Mouse (Mus musculus) cerebellum, postnatal 25 days (tissue): ENCODE results near the gene Radil.
A peak's percentile ranks its signal among the peaks of the same experiment; 100 is the strongest.

Experiments
- DNase-seq, 2 experiments: peaks; one replicate each; pipeline ENCODE4 v3.0.0; 2021; ENCODE audit warnings: mixed read lengths in 2 of 2

Radil gene

GRCm38 (mm10) chr5:142537286-142537685 is 13.6 kb downstream of the Radil start:
- DNase-seq, result no peak

GRCm38 (mm10) chr5:142535388-142535787 is 15.5 kb downstream of the Radil start:
- DNase-seq, result no peak

GRCm38 (mm10) chr5:142529915-142530314 is 21.0 kb downstream of the Radil start, which contains the start of gene Papolb:
Papolb (minus strand) TSS chr5:142530076.
- DNase-seq, result no peak

GRCm38 (mm10) chr5:142524711-142525464 is 26.0 kb downstream of the Radil start:
- DNase-seq, result peak in 1 of 2 experiments; percentile 43

GRCm38 (mm10) chr5:142521195-142521866 is 29.6 kb downstream of the Radil start:
- DNase-seq, result no peak

- DNase-seq, result no peak
These were observed 30.5 kb downstream of the Radil start for GRCm38 (mm10) chr5:142520360-142520759.

- no peak for DNase-seq
These were observed 31.9 kb downstream of the Radil start for GRCm38 (mm10) chr5:142518973-142519372.

GRCm38 (mm10) chr5:142512112-142512511 is 38.8 kb downstream of the Radil start:
- DNase-seq, result no peak

- no peak for DNase-seq
These were observed 40.9 kb downstream of the Radil start for GRCm38 (mm10) chr5:142510061-142510414.

GRCm38 (mm10) chr5:142509141-142510060 is 41.5 kb downstream of the Radil start:
- peak; percentile 82 to 84 for DNase-seq

- DNase-seq, result peak in 1 of 2 experiments; percentile 53
These were observed 45.0 kb downstream of the Radil start for GRCm38 (mm10) chr5:142505695-142506423.

GRCm38 (mm10) chr5:142504175-142504574 is 46.7 kb downstream of the Radil start:
- no peak for DNase-seq

GRCm38 (mm10) chr5:142502414-142502813 is 48.5 kb downstream of the Radil start:
- peak; percentile 87 to 92 for DNase-seq

GRCm38 (mm10) chr5:142500918-142501317 is 50.0 kb downstream of the Radil start:
- no peak for DNase-seq

GRCm38 (mm10) chr5:142498964-142499363 is 51.9 kb downstream of the Radil start:
- DNase-seq, result peak; percentile 62 to 74

GRCm38 (mm10) chr5:142495321-142496096 is 55.4 kb downstream of the Radil start:
- DNase-seq, result peak; percentile 77 to 80

- no peak for DNase-seq
These were observed 57.6 kb downstream of the Radil start for GRCm38 (mm10) chr5:142493307-142493706.

- DNase-seq, result no peak
These were observed 60.8 kb downstream of the Radil start for GRCm38 (mm10) chr5:142489955-142490707.

GRCm38 (mm10) chr5:142486654-142487053 is 64.2 kb downstream of the Radil start:
- DNase-seq, result no peak

GRCm38 (mm10) chr5:142483581-142483980 is 67.3 kb downstream of the Radil start:
- no peak for DNase-seq

- DNase-seq, result peak in 1 of 2 experiments; percentile 52
These were observed 68.4 kb downstream of the Radil start for GRCm38 (mm10) chr5:142482512-142482911.
